Mouse (Mus musculus): Measurements from ENCODE around the gene Nipa2. TPM values are rescaled to one million over a fixed set of nuclear protein-coding genes. Genes with fewer than 3 reads are reported as not detected.

Gene Nipa2
- 25.7 and 31.0 TPM in 2 replicates for polyA plus RNA-seq (2012; rRNA removed)

DNA sequence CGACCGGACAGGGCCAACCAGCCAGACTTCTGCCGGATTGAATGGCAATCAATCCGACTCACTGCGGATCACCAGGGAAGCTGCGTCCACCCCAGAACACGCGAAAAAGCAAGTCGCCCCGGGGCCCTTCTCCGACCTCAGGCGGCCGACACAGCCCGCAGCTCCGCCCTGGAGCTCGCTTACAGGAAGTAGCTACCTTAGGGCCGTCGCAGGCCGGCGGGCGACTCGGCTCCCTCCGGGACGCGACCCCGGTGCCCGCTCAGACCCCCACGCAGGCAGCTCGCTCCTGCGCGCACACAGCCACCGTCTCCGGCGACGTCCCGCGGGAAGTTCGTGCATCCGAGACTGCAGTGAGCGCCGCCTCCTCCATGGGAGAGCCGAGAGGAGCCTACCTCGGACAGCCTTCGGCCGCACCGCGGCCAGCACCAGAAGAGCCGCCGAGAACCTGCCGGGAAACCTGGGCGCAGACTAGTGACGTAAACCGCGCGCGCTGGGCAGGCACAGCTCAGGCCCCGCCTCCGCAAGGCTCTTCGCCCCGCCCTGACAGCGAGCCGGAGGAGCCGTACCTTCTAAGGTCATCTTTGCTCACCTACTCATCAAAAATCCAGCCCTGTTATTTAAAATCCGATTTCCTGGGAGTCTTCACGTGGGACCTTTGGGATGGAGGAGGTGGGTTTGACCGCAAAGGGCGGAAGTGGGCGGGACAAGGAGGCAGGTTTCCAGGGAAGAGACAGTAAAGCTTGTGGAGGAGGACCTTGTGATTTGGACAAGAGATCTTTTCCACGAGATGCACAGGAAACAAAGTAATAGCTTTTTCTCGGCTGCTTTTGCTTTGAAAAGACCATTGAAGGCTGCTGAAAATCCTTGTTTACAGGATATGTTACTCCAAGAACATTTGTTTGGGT lies at the start of gene Nipa2:
Gene Nipa2, minus strand, starts transcription at position 473 of the 905 bp plus-strand sequence.

Other genes starting within 250 kb of the Nipa2 start
- 0.46 and 0.70 TPM in 2 replicates for gene Siglech, start 194.3 kb downstream of the Nipa2 start, polyA plus RNA-seq (2012; rRNA removed)
- gene Tubgcp5, start 168.3 kb downstream of the Nipa2 start, polyA plus RNA-seq (2012; rRNA removed): 22.3 and 28.8 TPM in 2 replicates
- 37.4 and 52.2 TPM in 2 replicates for gene Cyfip1, start 120.7 kb downstream of the Nipa2 start, polyA plus RNA-seq (2012; rRNA removed)
- gene Nipa1, start 57.5 kb upstream of the Nipa2 start, polyA plus RNA-seq (2012; rRNA removed): 6.3 and 8.9 TPM in 2 replicates
- gene Herc2, start 87.7 kb upstream of the Nipa2 start, polyA plus RNA-seq (2012; rRNA removed): 26.0 and 26.9 TPM in 2 replicates